Mouse (Mus musculus) embryo, embryonic 11.5 days (tissue): Measurements from ENCODE around the gene Homer2.

Experiments
- DNase-seq: peaks from one replicate; pipeline ENCODE4 v3.0.0-alpha.2; 2012; ENCODE audit warnings: low read depth, low spot score

Gene Homer2

DNA sequence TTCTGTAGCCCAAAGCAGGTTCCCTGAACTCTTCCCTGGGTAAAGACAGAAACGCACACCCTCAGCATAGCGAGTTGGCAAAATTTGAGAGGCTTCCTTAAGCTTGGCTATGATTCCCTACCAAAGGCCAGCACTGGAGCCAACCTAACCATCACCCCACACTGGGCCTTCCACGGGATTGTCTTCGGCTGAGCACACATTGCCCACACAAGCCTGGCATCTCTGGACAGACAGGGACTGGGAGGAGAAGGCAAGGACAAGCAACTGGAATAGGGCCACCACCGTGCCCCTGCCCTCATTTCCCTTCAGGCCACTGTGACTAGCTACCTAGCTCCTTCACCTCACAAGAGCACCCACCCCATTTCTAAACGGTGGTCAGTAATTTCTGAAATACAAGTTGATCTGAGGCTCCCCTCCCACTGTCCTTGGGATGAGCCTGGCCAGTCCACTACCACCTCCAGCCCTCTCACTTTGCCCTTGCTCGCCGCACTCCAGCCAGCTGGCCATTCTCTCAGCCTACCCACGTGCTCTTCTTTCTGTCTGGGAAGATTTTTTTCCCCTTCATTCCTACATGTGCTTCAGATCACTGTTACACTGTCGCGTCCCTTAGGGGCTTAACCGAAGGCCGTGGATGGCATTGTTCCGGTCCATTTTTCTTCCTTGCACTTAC lies at the start of gene Homer2:
Gene Homer2 (minus strand): TSS at position 57 of the 670 bp plus-strand sequence.
- DNase-seq = no peak

GRCm38 (mm10) chr7:81747956-81748355 lies 40.6 kb upstream of the Homer2 start:
- DNase-seq = no peak

DNA sequence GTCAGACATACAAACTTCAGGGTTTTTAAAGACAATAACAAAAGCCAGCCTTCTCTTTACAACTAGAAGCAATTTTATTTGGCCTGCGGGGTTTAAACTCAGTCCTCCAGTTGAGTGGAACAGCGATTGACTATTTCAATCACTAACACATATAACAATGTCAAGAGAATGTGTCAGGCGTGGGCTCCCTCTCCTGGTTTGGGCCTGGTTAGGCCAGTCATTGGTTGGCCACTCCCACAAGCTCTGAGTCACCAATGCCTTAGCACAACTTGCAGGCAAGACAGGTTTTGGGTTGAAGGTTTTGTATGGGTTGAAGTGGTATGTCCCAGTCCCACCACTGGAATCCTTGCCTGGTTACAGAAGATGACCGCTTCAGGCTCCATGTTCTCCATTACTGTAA lies 36.8 kb upstream of the Homer2 start:
- DNase-seq = no peak

DNA sequence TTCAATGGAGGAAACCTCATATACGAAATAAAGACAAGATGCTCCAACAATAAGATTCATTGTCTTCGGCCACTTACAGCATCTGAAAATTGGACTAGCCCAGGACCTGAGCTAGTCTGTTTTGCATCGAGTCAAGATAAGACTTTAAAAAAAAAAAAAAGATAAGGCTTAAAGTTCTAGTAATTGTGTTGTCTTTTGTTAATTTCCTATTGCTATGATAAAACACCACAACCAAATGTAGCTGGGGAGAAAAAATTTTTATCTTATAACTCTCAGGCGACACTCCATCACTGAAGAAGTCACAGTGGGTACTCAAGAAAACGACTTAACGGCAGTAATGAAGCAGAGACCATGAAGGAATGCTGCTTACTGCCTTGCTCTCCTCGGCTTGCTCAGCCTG lies 32.7 kb upstream of the Homer2 start:
- DNase-seq = no peak

DNA sequence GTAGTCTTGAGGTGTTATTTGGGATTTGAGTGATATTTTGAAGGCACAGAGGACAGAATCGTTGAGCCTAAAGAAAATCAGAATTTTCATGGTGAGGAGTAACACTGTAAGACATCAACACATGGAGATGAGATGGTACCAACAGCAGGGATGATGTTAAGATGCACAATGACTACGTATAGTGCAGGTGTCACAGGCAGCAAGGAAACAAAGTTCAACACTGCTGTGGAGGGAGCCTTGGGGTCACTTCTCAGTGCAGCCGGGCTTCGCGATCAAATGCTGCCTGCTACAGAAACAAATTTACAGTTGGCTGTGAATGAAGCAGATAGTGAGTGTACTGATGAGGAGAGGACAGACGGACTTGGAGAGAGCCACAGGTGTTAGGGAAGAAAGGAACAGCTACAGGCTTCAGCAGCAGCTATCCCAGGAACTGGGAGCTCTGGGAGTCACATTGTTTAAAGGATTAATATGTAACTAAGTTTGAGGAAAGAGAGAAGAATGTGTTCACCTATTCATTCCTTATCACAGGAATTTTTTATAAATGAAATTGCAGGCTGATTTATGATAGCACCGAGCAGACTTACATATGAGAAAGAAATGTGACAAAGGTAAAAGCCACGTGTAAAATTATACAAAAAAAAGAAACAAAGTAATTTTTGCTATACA lies 31.5 kb upstream of the Homer2 start:
- no peak for DNase-seq

DNA sequence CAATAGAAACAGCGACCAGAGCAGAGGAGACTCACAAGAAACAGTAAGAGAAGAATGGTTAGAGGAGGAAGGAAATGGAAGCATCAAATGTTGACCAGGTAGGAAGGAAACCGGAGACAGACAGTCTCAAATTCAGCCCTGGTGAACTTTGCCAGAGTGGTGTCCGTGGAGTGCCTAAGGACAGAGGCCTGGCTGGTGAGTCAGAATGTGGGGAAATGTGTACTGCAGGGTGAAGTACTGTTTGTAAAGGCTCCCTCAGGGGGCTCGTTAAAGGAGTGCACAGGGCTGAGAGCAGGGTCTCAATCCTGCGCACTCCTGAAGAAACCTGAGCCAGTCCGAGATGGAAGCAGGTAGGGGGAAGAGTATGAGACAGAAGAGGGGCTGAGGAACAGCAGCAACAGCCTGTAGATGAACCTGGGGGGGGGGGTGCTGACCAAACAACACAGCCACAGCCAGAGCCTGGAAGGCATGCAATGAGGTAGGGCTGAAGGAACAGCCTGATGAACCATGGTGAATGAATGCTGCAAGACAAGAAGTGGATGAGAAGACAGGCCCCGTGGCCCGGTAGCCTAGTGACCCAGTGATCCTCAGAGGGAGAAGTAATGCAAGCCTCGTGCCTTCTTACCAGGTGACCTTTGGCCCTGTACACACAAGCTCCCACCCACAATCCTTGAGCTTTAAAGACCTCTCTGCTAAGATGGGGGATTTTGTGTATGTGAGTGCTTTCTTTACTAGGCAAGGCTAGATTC lies 28.1 kb upstream of the Homer2 start:
- no peak for DNase-seq

DNA sequence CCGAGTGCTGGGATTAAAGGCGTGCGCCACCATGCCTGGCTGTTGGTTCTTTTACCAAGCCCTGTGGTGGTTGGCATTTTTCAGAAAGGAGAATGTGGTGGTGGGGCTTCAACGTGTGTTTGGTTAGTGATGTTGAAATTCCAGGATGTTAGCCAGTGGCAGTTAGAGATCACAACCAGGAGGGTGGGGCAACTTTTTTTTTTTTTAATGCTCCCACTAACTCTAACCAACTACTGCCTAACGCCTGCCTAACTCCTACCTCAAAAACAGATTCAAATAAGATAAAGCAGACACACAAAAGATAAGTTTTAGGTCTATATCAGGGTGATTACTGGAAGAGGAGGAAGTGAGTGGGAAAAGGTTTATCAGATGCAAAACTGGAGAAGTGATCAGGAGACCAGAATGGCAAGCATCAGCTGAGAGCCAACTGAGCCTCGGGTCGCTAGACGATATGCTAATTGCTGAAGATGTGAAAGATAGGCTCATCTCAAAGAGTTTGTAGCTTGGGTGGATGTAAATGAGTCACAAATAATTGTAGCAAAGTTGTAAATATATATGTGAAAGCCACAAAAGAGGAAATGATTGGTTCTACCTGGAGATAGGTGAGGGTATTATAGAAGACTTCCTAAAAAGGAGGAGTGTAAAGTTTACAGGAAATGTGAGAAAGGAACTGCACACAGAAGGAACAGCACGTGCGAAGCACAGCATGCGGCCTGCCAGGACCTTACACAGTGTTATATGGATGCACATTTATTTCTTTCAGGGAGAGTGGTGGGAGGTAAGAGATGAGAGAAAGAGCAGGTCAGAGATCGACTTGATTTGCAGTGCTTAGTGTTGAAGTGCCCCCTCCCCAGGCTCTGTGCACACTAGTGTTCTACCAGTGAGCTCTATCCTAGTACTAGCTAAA lies 25.1 kb upstream of the Homer2 start:
- DNase-seq = no peak

- DNase-seq = no peak
Observed at GRCm38 (mm10) chr7:81731181-81731651, 23.9 kb upstream of the Homer2 start.

DNA sequence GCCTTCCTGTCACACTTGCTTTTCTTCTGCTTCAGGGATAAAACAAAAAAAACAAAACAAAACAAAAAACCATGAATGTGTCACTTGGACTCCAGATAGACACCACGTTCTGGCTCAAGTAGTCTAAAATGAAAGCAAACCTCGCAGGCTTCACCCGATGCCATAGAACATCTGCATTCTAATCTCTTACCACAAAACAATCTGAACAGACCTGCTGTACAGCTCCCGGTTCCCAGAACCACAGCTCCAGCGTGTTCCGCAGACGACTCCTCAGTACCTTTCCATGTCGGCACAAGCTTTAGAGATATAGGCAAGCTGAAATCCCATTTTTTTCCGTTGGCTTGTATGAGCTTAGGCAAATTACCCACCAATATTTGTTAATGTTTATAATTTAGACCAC lies 22.5 kb upstream of the Homer2 start:
- no peak for DNase-seq

DNA sequence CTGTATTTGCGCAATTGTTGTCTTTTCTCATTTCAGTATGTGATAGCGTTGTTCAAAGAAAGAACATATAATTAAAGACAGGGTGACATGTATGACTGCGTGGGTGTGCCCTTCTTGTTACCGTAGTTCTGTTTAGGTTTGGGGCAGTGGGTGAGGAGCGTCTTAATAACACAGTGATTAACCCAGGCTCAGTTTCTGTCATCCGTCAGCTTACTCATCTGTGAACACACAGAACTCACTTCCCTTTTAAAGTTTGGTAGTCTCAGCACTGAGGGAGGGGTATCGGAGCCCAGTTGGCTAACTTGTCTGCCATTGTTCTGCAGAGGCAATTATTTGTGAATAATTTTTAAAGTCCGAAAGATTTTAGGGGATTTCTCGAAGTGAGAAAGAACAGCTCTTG lies 20.4 kb upstream of the Homer2 start:
- no peak for DNase-seq

DNA sequence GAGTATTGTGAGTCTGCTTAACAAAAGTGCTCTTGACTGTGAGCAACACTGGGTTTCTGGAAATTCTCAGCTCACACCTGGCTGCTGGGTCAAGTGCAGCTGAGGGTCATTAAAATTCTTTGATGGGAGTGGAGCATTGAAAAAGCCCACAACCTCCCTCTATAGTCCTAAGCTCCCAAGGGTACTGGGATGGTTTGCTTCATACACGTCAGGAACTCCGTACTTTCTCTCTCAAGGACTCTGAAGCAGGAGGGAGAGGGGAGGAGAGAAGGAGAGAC lies 19.3 kb upstream of the Homer2 start:
- DNase-seq = peak; percentile 44

GRCm38 (mm10) chr7:81725986-81726727 lies 18.8 kb upstream of the Homer2 start:
- no peak for DNase-seq

DNA sequence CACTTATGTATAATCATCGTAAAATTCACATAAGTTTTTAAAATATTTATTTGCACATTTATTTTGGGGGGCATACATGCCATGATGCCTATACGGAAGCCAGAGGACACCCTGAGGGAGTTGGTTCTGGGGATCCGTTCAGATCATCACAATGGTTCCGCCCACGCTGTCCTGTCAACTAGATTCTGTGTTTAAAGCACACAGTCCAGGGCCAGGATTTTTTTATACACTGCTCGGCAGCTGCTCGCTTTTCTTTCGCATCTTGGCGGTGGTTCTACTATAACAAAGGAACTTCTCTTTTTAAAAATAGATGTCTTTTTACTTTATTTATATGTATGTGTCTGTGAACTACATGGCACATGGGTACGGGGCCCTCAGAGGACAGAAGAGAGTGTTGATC lies 16.5 kb upstream of the Homer2 start:
- DNase-seq = no peak

- DNase-seq = no peak
Observed at GRCm38 (mm10) chr7:81721271-81721670, 13.9 kb upstream of the Homer2 start.

DNA sequence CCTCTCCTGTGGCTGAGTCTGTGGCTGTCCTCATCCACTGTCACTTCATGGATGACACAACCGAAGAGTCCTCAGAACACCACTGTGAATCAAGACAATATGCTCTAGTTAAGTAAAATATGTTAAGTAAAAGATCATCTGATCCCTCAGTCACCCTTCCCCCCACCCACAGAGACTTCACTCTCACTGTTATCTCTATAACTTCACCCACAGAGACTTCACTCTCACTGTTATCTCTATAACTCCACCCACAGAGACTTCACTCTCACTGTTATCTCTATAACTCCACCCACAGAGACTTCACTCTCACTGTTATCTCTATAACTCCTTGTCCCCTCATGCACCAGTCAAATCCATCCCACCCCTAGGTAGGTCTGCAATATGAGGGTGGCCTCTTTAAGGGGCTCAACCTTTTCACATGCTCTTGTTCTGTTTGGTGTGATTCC lies 11.9 kb upstream of the Homer2 start:
- no peak for DNase-seq

DNA sequence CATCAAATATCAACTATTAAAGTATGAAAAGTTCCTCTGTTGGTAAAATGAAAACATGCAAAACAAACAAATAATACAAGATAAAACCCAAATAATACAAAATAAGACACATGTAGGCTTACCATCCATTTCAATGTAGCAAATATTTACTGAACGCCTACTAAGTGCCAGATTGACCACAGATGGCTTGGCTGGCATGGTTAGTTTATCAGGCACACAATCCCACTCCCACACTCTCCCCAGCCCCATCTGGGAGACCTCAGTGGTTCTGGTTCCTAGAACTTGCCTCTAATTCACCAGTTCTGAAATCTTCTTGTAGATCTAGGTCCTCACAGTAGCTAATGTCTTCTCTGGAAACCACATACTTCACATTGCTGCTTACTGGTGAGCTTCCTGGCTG lies 11.3 kb upstream of the Homer2 start:
- no peak for DNase-seq

- DNase-seq = no peak
Observed at GRCm38 (mm10) chr7:81710166-81710565, 2.8 kb upstream of the Homer2 start.

- no peak for DNase-seq
Observed at GRCm38 (mm10) chr7:81708165-81708564, 838 bp upstream of the Homer2 start.

GRCm38 (mm10) chr7:81706416-81707391 lies 623 bp downstream of the Homer2 start:
- DNase-seq = no peak

GRCm38 (mm10) chr7:81706027-81706415 lies 1.3 kb downstream of the Homer2 start:
- no peak for DNase-seq
